Mouse (Mus musculus): ENCODE measurements around the gene Lef1.

Gene Lef1

GRCm38 (mm10) chr3:131107301-131108093 is 2.8 kb upstream of the Lef1 start:
- in situ Hi-C loops (cut with MboI), result no loop called here

GRCm38 (mm10) chr3:131108094-131108653 is 2.1 kb upstream of the Lef1 start:
- in situ Hi-C loops (cut with MboI), result no loop called here

- in situ Hi-C loops (cut with MboI), result no loop called here
Observed at GRCm38 (mm10) chr3:131109066-131109685, 1.1 kb upstream of the Lef1 start.

- in situ Hi-C loops (cut with MboI), result no loop called here
Observed at GRCm38 (mm10) chr3:131109686-131110070, 593 bp upstream of the Lef1 start.

GRCm38 (mm10) chr3:131111151-131111850 is 1.0 kb downstream of the Lef1 start:
- in situ Hi-C loops (cut with MboI), result no loop called here

GRCm38 (mm10) chr3:131111851-131112572 is 1.7 kb downstream of the Lef1 start:
- in situ Hi-C loops (cut with MboI), result no loop called here

- in situ Hi-C loops (cut with MboI), result no loop called here
Observed at GRCm38 (mm10) chr3:131112573-131112955, 2.3 kb downstream of the Lef1 start.

- in situ Hi-C loops (cut with MboI), result no loop called here
Observed at GRCm38 (mm10) chr3:131113029-131113428, 2.8 kb downstream of the Lef1 start.

- in situ Hi-C loops (cut with MboI), result no loop called here
Observed at GRCm38 (mm10) chr3:131116116-131116515, 5.8 kb downstream of the Lef1 start.

- in situ Hi-C loops (cut with MboI), result no loop called here
Observed at GRCm38 (mm10) chr3:131117352-131117751, 7.1 kb downstream of the Lef1 start.

GRCm38 (mm10) chr3:131117883-131118282 is 7.6 kb downstream of the Lef1 start:
- in situ Hi-C loops (cut with MboI), result no loop called here

- in situ Hi-C loops (cut with MboI), result no loop called here
Observed at GRCm38 (mm10) chr3:131119435-131119834, 9.2 kb downstream of the Lef1 start.

- in situ Hi-C loops (cut with MboI), result no loop called here
Observed at GRCm38 (mm10) chr3:131123501-131123900, 13.2 kb downstream of the Lef1 start.

- in situ Hi-C loops (cut with MboI), result no loop called here
Observed at GRCm38 (mm10) chr3:131125873-131126272, 15.6 kb downstream of the Lef1 start.

- in situ Hi-C loops (cut with MboI), result no loop called here
Observed at GRCm38 (mm10) chr3:131126438-131126837, 16.2 kb downstream of the Lef1 start.

- in situ Hi-C loops (cut with MboI), result no loop called here
Observed at GRCm38 (mm10) chr3:131134003-131134402, 23.7 kb downstream of the Lef1 start.

- in situ Hi-C loops (cut with MboI), result no loop called here
Observed at GRCm38 (mm10) chr3:131135434-131135833, 25.2 kb downstream of the Lef1 start.

GRCm38 (mm10) chr3:131136455-131136854 is 26.2 kb downstream of the Lef1 start:
- in situ Hi-C loops (cut with MboI), result no loop called here

GRCm38 (mm10) chr3:131137119-131137781 is 27.0 kb downstream of the Lef1 start:
- in situ Hi-C loops (cut with MboI), result no loop called here

GRCm38 (mm10) chr3:131138224-131138623 is 28.0 kb downstream of the Lef1 start:
- in situ Hi-C loops (cut with MboI), result no loop called here

GRCm38 (mm10) chr3:131138797-131139196 is 28.5 kb downstream of the Lef1 start:
- in situ Hi-C loops (cut with MboI), result no loop called here

Data from mature B cell (primary cell).